Mouse (Mus musculus): ENCODE measurements around the gene Ociad2. TPM values are rescaled to one million over a fixed set of nuclear protein-coding genes. Genes with fewer than 3 reads are reported as not detected.

Gene Ociad2
- polyA plus RNA-seq, 1 experiment from 2014 or later, result 1.2 TPM

DNA sequence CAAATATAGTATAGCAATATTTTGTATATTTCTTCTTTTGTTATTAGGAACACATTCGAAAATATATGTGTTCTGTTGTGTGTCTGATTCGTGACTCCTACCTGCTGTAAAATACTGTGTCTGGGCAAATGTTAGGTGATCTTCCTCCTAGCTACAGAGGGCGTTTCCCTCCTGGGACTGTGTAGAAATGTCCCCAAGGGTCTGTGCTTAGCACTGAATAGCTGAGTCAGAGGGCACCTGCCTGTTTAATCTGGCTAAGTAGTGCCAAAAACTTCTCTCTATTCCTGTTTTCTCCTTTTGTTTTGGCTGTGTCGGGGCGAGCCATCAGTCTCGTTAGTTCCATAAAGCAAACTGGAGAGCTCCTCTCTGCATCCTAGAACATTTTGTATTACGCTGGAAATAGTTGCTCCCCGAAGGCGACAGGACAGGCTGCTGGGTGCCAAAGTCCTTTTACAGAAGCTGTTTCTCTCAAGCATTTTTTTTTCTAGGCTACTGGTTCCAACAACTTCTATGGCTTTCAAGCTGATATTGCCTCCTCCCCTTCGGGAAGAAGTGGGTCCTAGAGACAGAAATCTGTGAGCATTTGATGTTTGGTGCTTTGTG is 28.1 kb upstream of the Ociad2 start:
- Histone ChIP-seq H3K36me3 (replicated peaks; ENCODE audit: insufficient read depth, low read length) (no peaks in the 10 kb centered on the region), H3K27ac (ENCODE audit: low read depth) (no peak overlapping the region), H3K4me3 (ENCODE audit: low read depth, low read length) (no peak overlapping the region), H3K4me2 (ENCODE audit: low read depth, low read length) (no peak overlapping the region), H3K4me1 (ENCODE audit: insufficient read depth) (peaks cover 10% of the 10 kb centered on the region; the same call in 1 of the 2 replicates), H3K9ac (replicated peaks) (no peak overlapping the region), H3K9me3 (ENCODE audit: low read length) (no peaks in the 10 kb centered on the region), H3K27me3 (ENCODE audit: insufficient read depth, low read length) (no peaks in the 10 kb centered on the region)
- TF ChIP-seq EP300 (IDR thresholded peaks at IDR 0.05; ENCODE audit: low read depth) (no peak), CTCF (IDR thresholded peaks at IDR 0.05; ENCODE audit: low read depth) (no peak)
- DNase-seq (no peak), ATAC-seq (no peak)
- 73% methylated on average over 10 of the region's 10 CpGs for WGBS (ENCODE audit: insufficient replicate concordance)

DNA sequence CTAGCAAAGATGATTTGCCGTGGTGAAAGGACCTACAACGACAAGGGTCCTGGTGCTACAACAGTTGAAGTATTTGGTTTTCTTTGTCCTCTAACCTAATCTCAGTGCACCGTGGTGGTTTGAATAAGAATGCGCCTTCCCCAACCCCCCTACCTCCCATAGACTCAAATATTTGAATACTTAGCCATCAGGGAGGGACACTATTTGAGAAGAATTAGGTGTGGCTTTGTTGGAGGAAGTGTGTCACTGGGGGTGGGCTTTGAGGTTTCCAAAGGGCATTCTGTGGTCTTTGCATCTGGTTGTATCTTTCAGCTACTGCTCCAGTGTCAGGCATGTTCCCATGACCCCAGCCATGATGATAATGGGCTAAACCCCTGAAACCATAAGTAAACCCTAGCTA is 27.1 kb upstream of the Ociad2 start:
- Histone ChIP-seq H3K9ac (replicated peaks) (no peak overlapping the region), H3K9me3 (ENCODE audit: low read length) (no peaks in the 10 kb centered on the region), H3K4me2 (ENCODE audit: low read depth, low read length) (no peak overlapping the region), H3K4me1 (ENCODE audit: insufficient read depth) (peaks cover 10% of the 10 kb centered on the region; the same call in 1 of the 2 replicates), H3K36me3 (replicated peaks; ENCODE audit: insufficient read depth, low read length) (no peaks in the 10 kb centered on the region), H3K27ac (ENCODE audit: low read depth) (no peak overlapping the region), H3K27me3 (ENCODE audit: insufficient read depth, low read length) (no peaks in the 10 kb centered on the region), H3K4me3 (ENCODE audit: low read depth, low read length) (no peak overlapping the region)
- TF ChIP-seq EP300 (IDR thresholded peaks at IDR 0.05; ENCODE audit: low read depth) (no peak), CTCF (IDR thresholded peaks at IDR 0.05; ENCODE audit: low read depth) (no peak)
- whole genome bisulfite sequencing (ENCODE audit: insufficient replicate concordance), result 76% methylated on average over 4 of the region's 4 CpGs
- no peak for DNase-seq
- no peak for ATAC-seq

DNA sequence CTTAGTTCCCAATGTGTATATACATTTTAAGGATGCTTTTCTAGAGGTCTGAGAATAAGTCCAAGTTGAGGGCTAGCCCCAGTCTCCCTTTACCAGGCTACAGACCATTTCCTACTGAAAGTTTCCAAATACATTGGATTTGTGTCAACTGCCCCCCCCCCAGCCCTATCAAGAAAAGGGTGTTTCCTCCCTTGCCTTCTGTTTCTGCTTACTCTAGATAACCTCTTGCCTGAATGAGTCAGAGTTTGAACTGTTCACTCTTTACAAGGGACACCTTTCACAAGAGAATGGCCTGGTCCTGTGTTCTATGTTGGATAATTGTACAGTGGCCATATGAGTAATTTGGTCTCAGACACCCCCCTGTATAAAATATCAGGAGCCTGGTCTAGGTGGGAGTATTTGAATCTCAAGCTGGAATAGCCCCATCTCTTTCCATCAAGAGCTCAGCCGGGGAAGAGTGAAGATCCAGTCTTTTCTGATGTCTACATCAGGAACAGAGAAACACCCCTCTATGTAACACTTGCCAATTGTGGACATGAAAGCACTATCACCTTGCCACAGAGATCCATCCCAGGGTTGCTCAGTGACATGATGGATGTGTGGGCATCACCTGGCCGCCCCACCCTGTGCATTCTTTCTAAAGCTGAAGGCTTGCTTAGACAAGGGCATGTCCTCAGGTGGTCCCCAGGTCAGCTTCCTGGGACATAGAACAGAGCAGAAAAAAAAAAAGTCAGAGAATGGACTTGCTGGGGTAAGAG is 23.5 kb upstream of the Ociad2 start:
- TF ChIP-seq EP300 (IDR thresholded peaks at IDR 0.05; ENCODE audit: low read depth), result peak; percentile 91
- no peak for TF ChIP-seq CTCF (IDR thresholded peaks at IDR 0.05; ENCODE audit: low read depth)
- no peak overlapping the region for H3K9ac ChIP-seq (replicated peaks)
- no peaks in the 10 kb centered on the region for H3K9me3 ChIP-seq (ENCODE audit: low read length)
- ATAC-seq, result peak; percentile 90
- H3K4me2 ChIP-seq (ENCODE audit: low read depth, low read length), result peak overlapping the region; percentile 0; the same call in 1 of the 2 replicates
- peaks cover 19% of the 10 kb centered on the region for H3K4me1 ChIP-seq (ENCODE audit: insufficient read depth)
- H3K27me3 ChIP-seq (ENCODE audit: insufficient read depth, low read length), result 0 out of 2 replicates have a peak, but pooled peaks cover 5% of the 10 kb centered on the region
- 76% methylated on average over 2 of the region's 2 CpGs for WGBS (ENCODE audit: insufficient replicate concordance)
- DNase-seq, result peak; percentile 32
- H3K4me3 ChIP-seq (ENCODE audit: low read depth, low read length), result no peak overlapping the region
- H3K27ac ChIP-seq (ENCODE audit: low read depth), result peak overlapping the region; percentile 7; the same call in 1 of the 2 replicates
- no peaks in the 10 kb centered on the region for H3K36me3 ChIP-seq (replicated peaks; ENCODE audit: insufficient read depth, low read length)

DNA sequence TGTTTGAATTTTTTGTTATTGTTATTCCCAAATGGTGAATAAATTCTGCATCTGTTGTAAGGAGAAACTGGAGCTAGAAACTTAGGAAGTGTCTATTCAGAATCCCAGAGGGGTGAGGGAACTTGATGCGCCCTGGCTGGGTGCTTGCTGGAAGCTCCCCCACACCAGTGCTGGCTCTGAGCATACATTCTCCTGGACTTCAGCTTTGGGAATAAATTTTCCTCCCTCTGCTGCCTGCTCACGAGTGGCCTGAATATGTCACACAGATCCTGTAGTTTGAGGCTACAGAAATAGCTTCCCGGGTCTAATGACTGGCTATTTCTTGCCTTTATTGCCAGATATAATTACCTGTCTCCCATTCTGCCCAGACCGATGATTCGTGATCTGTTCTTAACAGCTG is 22.0 kb upstream of the Ociad2 start:
- Histone ChIP-seq H3K4me3 (ENCODE audit: low read depth, low read length) (no peak overlapping the region), H3K9ac (replicated peaks) (no peak overlapping the region), H3K4me1 (ENCODE audit: insufficient read depth) (peaks cover 20% of the 10 kb centered on the region), H3K9me3 (ENCODE audit: low read length) (no peaks in the 10 kb centered on the region), H3K27ac (ENCODE audit: low read depth) (no peak overlapping the region), H3K27me3 (ENCODE audit: insufficient read depth, low read length) (0 out of 2 replicates have a peak, but pooled peaks cover 5% of the 10 kb centered on the region), H3K4me2 (ENCODE audit: low read depth, low read length) (no peak overlapping the region), H3K36me3 (replicated peaks; ENCODE audit: insufficient read depth, low read length) (no peaks in the 10 kb centered on the region)
- ATAC-seq (no peak), DNase-seq (no peak)
- TF ChIP-seq CTCF (IDR thresholded peaks at IDR 0.05; ENCODE audit: low read depth) (no peak), EP300 (IDR thresholded peaks at IDR 0.05; ENCODE audit: low read depth) (no peak)
- 88% methylated on average over 5 of the region's 5 CpGs for WGBS (ENCODE audit: insufficient replicate concordance)

DNA sequence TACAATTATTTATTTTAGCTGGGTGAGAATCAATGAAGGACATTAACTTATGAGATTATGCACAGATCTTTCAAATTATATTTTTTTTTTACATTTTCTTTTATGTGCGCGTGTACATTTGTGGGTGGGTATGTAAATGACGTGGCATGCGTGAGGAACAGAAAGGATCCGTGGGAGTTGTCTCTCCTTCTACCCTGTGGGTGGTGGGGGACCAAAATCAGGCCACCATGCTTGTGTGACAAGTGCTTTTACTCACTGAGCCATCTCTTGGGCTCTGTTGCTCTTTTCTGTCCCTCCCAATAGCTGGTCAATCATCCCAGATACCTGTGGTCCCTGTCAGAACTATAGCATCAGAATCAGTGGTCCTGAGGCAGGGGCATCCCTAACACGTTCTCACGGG is 21.5 kb upstream of the Ociad2 start:
- WGBS (ENCODE audit: insufficient replicate concordance), result 83% methylated on average over 7 of the region's 7 CpGs
- H3K4me3 ChIP-seq (ENCODE audit: low read depth, low read length), result no peak overlapping the region
- peaks cover 20% of the 10 kb centered on the region for H3K4me1 ChIP-seq (ENCODE audit: insufficient read depth)
- no peak for DNase-seq
- TF ChIP-seq EP300 (IDR thresholded peaks at IDR 0.05; ENCODE audit: low read depth) (no peak), CTCF (IDR thresholded peaks at IDR 0.05; ENCODE audit: low read depth) (no peak)
- H3K27me3 ChIP-seq (ENCODE audit: insufficient read depth, low read length), result 0 out of 2 replicates have a peak, but pooled peaks cover 5% of the 10 kb centered on the region
- ATAC-seq, result no peak
- no peaks in the 10 kb centered on the region for H3K9me3 ChIP-seq (ENCODE audit: low read length)
- H3K9ac ChIP-seq (replicated peaks), result no peak overlapping the region
- H3K36me3 ChIP-seq (replicated peaks; ENCODE audit: insufficient read depth, low read length), result no peaks in the 10 kb centered on the region
- H3K4me2 ChIP-seq (ENCODE audit: low read depth, low read length), result no peak overlapping the region
- no peak overlapping the region for H3K27ac ChIP-seq (ENCODE audit: low read depth)

DNA sequence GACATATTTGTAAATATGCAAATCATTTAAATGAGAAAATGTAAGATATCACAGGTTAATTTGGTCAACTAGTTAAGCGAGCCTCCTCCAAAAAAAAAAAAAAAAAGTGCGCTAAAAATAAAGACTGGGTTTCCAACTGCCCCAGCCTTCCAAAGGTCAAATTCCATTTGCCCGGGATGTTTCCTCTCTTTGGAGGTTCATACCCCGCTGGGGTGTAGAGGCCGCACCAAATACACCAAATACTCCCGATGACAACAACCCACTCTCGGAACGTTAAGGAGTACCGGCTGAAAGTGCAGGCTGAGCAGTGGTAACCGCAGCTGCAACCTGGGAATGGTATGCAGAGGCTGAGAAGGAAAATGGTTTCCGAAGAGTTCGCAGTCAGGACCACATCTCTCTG is 19.4 kb upstream of the Ociad2 start:
- Histone ChIP-seq H3K9me3 (ENCODE audit: low read length) (no peaks in the 10 kb centered on the region), H3K4me1 (ENCODE audit: insufficient read depth) (peaks cover 20% of the 10 kb centered on the region), H3K4me3 (ENCODE audit: low read depth, low read length) (no peak overlapping the region), H3K27ac (ENCODE audit: low read depth) (no peak overlapping the region), H3K27me3 (ENCODE audit: insufficient read depth, low read length) (0 out of 2 replicates have a peak, but pooled peaks cover 5% of the 10 kb centered on the region), H3K9ac (replicated peaks) (no peak overlapping the region), H3K4me2 (ENCODE audit: low read depth, low read length) (peak overlapping the region; percentile 51), H3K36me3 (replicated peaks; ENCODE audit: insufficient read depth, low read length) (no peaks in the 10 kb centered on the region)
- no peak for ATAC-seq
- TF ChIP-seq EP300 (IDR thresholded peaks at IDR 0.05; ENCODE audit: low read depth) (no peak), CTCF (IDR thresholded peaks at IDR 0.05; ENCODE audit: low read depth) (no peak)
- 26% methylated on average over 12 of the region's 12 CpGs for WGBS (ENCODE audit: insufficient replicate concordance)
- no peak for DNase-seq
